Mouse (Mus musculus) brain, embryonic 18.5 days (tissue): ENCODE measurements around the gene Olfr444.

Source experiments
- DNase-seq: peaks from one replicate; pipeline ENCODE4 v3.0.0-alpha.2; 2012; ENCODE audit warnings: low read depth, low spot score

Olfr444 gene

GRCm38 (mm10) chr6:42948767-42949166 lies at the start of gene Olfr444:
Gene Olfr444, plus strand, starts transcription at chr6:42949067.
- no peak for DNase-seq

- DNase-seq = no peak
Observed at GRCm38 (mm10) chr6:42900345-42900744, 48.5 kb upstream of the Olfr444 start.

GRCm38 (mm10) chr6:42908578-42908977 lies 40.3 kb upstream of the Olfr444 start, which contains the start of gene Olfr447:
Gene Olfr447, plus strand, starts transcription at chr6:42908878.
- no peak for DNase-seq

GRCm38 (mm10) chr6:42921077-42921476 lies 27.8 kb upstream of the Olfr444 start, which contains the start of gene Olfr446:
Gene Olfr446, plus strand, starts transcription at chr6:42921377.
- no peak for DNase-seq

GRCm38 (mm10) chr6:42980377-42980776 lies 31.5 kb downstream of the Olfr444 start:
- no peak for DNase-seq
